Mouse (Mus musculus): ENCODE data around the gene Cyb561a3.
A peak's percentile ranks its signal among the peaks of the same experiment; 100 is the strongest.
"Not testable (repeated sequence)": the region's sequence is repeated elsewhere in the genome, so short reads cannot be mapped to it uniquely, and the experiment has no call there.

The Cyb561a3 gene

DNA sequence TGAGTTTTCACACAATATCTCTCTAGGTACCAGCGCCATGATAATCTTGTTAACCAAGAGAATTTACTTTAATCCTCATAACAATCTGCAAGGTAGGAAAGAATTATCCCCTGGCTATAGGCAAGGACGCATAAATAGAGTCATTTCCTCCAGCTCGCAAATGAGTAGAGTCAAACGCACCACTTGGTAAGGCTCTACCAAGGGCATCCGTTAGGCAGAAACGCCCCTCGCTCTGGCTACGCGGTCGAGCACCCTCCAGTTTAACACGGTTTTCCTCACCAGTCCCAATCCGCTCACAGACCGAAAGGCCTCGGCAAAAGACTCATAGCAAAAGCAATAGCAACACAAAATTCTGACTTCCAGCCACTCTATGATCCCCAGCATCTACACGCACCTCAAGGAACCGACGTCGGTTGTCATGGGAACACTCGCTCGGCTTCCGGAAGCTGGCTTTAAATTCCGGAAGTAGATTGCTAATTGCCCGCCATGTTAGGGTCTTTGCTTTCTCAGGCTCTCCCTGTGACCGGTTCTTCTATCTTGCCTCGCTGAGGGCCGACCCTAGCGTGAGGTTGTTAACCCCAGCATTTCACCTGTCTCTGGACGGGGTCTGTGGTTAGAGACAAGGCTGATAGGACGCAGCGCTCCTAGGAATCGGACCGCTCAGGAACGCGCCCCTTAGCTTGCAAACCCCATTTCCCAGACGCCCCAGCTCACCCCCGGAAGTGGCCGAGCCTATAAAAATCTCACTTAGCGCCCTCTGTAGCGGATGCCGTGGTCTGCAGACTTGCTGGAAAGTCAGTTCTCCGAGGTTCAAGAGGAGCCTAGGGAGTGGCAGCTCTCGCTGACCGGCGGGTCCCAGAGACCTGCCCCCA, at the start of gene Cyb561a3, which contains the start of gene Tmem138:
Gene Cyb561a3, plus strand, starts transcription at position 483 of the 872 bp plus-strand sequence.
Gene Tmem138, minus strand, starts transcription at position 673 of the 872 bp plus-strand sequence.
- DNase-seq: peak; percentile 91 to 95

- peak in 1 of 2 experiments; percentile 21 for DNase-seq
These were observed 46.9 kb upstream of the Cyb561a3 start for GRCm38 (mm10) chr19:10530082-10530481.

GRCm38 (mm10) chr19:10539454-10539853, 37.5 kb upstream of the Cyb561a3 start:
- DNase-seq: no peak

GRCm38 (mm10) chr19:10555624-10556510, 21.1 kb upstream of the Cyb561a3 start, which contains the start of gene Tmem216:
TSS of gene Tmem216 (minus strand) at chr19:10556238.
- peak; percentile 87 to 92 for DNase-seq

DNA sequence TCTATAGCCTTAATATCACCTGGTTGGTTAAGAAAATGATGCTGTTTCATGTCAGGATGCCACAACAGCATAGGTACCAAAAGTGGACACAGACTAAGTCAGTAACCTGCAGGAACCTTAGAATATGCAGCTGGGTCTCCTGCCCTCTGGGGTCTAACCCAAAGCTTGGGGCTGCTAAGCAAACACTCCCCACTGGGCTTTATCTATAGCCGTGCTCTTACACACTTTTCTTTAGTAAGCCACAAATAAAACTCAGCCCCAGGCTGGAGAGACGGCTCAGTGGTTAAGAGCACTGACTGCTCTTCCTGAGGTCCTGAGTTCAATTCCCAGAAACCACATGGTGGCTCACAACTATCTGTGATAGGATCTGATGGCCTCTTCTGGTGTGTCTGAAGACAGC, 20.0 kb upstream of the Cyb561a3 start:
- DNase-seq: no peak

DNA sequence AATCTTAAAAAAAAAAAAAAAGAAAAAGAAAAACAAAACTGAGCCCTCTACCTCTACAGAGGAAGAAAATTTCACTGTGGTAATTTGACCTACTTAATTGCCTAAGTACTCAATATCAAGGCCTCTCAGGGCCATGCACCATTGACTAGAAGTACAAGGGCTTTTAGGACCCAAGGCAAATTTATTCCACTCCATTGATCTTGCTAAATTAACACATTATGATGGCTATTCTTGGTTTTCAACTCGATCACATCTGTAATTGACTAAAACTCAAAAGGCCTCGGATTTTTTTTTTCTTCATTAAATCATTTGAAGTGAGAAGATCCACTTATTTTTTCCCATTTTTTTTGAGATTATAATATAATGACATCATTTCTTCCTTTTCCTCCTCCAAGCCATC, 19.5 kb upstream of the Cyb561a3 start:
- DNase-seq: no peak

GRCm38 (mm10) chr19:10557837-10558375, 19.1 kb upstream of the Cyb561a3 start:
- not testable (repeated sequence) for DNase-seq

GRCm38 (mm10) chr19:10560108-10560507, 16.9 kb upstream of the Cyb561a3 start:
- DNase-seq: no peak

GRCm38 (mm10) chr19:10561558-10562314, 15.2 kb upstream of the Cyb561a3 start:
- peak in 1 of 2 experiments; percentile 40 for DNase-seq

DNA sequence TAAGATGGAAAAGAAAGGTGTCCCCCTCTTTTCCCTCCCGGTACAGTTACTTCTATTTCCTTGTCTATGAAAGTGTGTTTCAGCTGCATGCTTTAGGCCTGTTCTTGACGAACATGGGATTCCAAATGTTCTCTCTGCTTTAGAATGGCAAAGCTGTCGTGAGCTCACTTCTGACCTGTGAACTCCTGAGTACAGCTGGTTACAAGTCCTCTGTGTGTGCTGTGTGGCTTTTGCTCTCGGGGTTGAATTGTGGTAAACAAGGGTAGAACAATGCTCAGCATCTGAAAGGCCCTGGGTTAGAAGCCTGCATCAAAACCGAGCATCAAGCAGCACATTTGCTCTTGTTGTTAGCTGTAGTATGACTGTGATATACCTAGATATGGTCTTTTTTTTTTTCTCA, 14.6 kb upstream of the Cyb561a3 start:
- DNase-seq: no peak

DNA sequence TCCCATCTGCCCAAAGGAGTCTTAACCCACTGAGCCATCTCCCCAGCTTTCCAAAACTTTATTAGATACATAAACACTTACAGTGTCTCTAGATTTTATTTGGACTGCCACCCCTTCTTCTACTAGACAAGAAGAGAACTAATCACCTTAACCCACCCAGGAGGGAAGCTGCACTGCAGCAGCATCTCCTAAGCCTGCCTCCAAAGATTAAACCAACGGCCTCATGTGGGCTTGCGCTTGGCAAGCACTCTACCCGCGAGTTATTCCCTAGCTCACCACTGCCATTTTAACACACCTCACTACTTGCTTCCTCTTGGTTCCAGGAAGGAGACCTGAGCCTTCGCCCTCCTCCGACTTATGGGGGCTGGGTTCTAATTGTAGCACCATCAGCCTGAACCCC, 12.7 kb upstream of the Cyb561a3 start:
- DNase-seq: no peak

- no peak for DNase-seq
These were observed 11.8 kb upstream of the Cyb561a3 start for GRCm38 (mm10) chr19:10565217-10565616.

GRCm38 (mm10) chr19:10569627-10570026, 7.3 kb upstream of the Cyb561a3 start:
- no peak for DNase-seq

GRCm38 (mm10) chr19:10580102-10580501, 3.1 kb downstream of the Cyb561a3 start:
- no peak for DNase-seq

GRCm38 (mm10) chr19:10580761-10581160, 3.8 kb downstream of the Cyb561a3 start:
- DNase-seq: no peak

DNA sequence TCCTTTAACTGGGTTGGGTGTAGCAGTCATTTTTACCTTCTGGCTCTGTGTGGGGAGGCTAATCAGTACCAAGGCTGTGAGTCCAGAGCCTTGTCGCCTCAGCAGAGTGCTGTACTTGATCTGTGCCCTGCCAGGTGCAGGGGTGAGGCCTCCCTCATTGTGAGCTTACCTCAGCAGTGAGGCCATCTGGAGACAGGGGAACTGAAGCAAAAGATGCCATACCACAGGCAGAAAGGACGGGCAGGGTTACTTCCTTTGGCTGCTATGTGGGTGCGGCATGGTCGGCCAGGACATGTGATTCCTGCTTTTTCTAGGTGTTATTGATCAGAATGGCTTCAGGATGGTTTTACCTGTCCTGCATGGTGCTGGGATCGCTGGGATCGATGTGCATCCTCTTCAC, 5.0 kb downstream of the Cyb561a3 start:
- DNase-seq: no peak

DNA sequence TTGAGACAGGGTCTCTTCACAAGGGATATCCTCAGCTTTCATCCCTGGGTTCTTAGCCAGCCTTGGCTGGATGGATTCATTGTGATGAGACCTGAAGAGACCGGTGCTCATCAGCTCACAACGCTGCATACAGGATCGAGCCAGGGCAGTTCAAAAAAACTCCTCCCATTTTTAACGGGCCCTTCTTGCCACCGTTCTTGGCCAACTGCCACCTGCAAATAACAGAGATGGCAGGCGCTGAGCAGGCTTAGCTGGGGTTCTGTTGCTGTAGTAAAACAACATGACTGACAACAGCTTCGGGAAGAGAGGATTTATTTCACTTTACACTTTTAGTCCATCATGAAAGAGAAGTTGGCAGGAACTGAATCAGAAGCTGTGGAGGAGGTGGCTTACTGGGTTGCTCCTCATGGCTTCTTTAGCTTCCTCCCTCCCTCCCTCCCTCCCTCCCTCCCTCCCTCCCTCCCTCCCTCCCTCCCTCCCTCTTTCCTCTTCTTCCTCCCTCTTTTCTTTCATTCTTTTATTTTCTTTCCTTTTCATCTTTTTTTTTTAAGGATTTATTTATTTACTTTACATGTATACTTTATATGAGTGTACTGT, 6.7 kb downstream of the Cyb561a3 start:
- DNase-seq: no peak

- DNase-seq: no peak
These were observed 8.1 kb downstream of the Cyb561a3 start for GRCm38 (mm10) chr19:10585112-10585511.

DNA sequence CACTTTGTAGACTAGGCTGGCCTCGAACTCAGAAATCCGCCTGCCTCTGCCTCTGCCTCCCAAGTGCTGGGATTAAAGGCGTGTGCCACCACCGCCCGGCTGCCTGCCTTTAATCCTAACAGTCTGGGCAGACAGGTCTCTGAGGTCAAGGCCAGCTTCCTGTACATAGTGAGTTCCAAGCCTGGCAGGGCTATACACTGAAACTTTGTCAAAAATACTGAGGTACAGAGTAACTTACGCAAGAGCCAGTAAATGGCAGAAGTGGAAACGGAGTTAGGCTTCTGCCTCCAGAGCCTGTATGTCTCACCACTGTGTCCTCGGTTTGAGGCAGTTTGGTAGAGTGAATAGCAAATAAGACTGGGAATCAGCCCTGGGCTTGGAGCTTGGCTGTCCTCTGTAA, 10.3 kb downstream of the Cyb561a3 start:
- no peak for DNase-seq

DNA sequence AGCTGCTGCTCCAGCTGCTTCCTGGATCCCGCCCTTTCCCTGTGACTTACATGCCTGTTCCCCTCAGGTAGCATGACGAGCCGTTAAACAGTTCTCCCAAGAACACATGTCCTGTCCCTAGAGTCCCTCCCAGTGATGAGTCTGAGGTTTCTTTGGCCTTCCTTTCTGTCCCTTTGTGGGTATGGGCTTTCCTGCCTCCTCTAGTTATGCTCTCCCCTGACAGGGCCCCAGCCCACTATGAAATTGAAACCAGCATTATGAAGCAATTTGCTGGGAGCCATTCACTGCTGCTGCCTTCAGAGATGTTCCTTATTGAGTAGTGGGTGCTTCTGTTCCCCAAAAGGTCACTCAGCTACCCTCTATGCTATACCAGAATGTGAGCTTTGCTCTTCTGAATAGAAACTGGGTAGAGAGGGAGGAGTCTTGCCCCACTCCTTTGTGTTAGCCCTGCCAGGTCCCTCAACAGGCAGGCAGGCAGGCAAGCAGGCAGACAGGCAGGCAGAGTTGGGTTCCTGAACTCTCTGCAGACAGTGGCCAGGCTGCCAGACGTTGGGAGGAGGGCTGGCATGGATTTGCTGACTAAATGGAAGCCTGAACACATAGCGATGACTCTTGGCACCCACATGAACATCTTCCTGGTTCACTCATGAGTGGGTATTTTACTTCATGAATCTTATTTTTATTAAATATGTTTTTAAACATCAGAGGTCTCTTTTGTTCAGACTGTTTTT, 12.3 kb downstream of the Cyb561a3 start:
- DNase-seq: no peak

DNA sequence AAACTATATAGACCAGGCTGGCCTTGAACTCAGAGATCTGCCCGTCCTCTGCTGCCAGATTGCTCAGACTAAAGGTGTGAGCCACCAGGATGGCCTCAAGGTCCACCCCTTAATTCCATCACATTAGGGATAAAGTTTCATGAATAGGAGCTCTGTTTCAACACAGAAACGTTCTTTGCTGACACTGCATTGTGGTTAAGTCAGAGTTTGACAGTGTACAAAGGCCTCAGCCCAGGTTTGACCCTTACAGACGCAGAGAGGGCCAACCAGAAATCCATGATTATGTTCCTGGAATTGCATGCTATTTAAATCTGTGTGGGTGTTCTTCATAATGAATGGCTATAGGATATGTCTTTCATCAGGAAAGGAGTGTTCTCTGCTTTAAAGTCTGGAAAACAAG, 13.3 kb downstream of the Cyb561a3 start:
- DNase-seq: no peak

Data from kidney, postnatal 4 days (tissue).